Mouse (Mus musculus): ENCODE results near the gene Dhdh.

GRCm38 (mm10) chr7:45462325-45462724 is 26.3 kb downstream of the Dhdh start:
- no peak for TF ChIP-seq POLR2A (IDR thresholded peaks at IDR 0.05; ENCODE audit: extremely low read depth, insufficient read depth, low read length)
- TF ChIP-seq CTCF (IDR thresholded peaks at IDR 0.05; ENCODE audit: low read depth, low read length), result no peak

Measured in liver, adult 2 months (tissue).